Mouse (Mus musculus): ENCODE results near the gene Cd300ld2.
"Not testable (repeated sequence)": the region's sequence is repeated elsewhere in the genome, so short reads cannot be mapped to it uniquely, and the experiment has no call there.

The Cd300ld2 gene

DNA sequence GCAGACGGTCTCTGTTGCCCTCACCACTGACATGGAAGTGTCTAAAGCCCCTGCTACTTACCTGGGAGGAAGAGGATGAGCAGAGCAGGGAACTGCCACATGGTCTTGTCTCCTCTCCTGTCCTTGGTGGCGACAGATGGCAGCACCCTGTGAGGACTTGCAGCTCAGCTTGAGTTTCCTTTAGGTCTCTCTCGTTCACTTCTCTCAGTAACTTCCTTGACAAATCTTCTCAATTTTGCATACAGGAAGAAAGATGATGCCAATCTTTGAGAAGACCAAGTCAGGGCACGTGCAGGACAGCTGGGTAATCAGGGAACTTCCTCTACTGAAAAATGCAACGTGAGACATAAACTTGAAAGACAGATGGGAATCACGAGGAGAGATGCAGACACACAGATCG lies at the start of gene Cd300ld2:
Gene Cd300ld2 (minus strand): TSS at position 101 of the 400 bp plus-strand sequence.
- not testable (repeated sequence) for DNase-seq

DNA sequence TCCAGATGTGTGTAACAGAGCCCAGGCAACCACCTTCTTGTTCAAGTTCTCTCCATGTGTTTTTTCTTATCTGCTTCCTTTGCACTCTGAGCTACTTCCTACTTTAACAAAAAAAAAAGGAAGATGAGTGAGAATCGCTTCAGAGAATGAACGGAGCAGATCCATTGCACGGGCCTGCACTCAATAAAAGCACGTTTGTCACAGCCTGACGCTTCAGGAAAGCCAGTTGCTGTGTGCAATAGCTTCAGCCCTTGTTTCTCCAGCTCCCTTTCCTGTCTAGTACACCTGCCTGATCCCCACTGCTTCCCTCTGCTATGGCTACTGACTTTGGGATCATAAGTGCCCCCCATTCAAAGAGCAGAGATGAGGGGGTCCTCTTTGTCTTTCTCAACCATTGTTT lies 46.1 kb upstream of the Cd300ld2 start, which contains the start of gene Cd300e:
Gene Cd300e (minus strand): TSS at position 101 of the 400 bp plus-strand sequence.
- DNase-seq = no peak

DNA sequence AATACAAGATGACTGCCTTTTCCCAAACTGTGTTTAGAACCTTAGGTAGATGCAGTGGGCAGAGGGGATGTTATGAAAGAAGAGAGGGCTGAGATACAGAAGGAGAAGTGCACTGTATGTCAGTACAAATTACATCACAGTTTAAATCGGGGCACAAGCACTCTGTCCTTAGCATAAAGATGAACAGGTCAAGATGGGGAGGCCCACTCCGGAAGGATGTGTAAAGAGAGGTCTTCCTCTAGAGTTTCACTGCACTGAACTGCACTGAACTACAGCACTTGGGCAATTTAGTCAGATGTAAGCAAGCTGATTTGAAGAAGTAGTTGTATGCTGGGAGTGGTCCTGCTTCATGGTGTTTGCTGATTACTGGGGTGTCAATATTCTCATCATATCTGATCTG lies 43.8 kb upstream of the Cd300ld2 start:
- DNase-seq = no peak

DNA sequence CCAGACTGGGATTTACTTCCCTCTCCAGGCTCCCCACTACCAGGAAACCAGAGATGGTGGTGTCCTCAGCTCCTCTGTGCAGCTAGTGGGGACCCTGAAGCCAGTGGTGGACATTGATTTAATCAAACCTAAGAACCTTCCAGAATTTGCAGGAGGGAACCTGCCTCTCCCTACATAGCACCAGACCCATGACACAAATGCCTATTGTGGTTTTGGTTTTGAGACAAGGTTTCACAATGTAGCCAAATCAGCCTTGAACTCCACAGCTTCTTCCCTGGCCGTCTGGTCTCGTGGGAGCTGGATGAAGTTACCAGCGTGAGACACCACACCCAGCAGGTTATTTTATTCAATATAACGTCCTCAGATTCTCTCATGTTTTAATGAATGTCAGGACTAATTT lies 42.7 kb upstream of the Cd300ld2 start:
- DNase-seq = no peak

DNA sequence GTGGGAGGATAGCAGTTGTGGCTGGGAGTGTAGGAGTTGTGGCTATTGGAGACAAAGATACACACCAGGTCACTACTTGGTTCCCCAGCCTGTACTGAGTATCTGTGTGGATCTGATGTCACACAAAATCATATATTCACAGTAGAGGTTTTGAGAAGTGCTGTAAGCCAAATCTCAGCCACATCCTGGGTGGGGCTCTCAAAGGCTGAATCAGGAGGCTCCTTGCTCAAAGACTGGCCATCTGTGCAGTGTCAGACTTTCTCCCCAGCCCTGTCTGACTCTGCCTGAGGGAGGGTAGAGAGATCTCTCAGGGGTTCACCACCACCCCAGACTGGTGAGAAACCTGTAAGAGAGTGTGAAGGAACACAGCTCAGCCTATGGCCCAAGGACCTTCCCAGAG lies 38.5 kb upstream of the Cd300ld2 start:
- DNase-seq = no peak

DNA sequence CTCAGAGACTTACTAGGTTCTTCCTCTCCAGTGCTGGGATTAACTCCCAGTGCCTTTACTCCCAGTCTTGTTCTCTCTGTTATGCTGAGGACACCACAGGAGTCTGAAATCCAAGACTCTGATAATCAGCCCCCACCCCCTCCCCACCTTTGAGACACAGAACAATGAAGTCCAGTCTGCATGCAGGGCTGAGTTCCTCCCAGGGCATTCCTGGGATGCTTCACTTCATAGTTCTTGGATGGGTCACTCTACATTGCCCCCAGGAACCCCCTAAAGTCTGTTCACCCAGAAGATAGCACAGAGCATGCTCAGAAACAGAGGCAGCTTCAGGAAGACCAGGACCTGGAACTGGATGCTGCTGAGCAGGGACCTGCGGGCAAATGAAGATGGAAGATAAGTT lies 37.0 kb upstream of the Cd300ld2 start:
- no peak for DNase-seq

DNA sequence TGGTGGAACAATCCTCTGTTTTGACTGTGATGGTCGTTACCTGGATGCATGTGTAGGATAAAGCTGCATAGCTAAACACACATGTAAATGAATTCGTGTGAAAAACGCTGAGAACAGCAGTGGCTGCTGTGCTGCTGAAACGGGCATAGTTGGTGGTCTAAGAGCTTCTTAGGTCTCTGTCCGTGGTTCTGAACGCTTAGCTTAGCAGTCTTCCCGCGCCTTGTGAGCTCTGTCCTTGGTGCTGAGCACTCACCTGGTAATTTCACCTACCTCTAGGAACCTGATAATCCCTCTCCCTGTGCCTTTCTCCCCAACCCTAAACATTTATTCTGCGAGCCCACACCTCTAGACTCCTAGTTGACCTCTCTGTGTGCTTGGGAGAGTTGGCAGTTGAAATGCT lies 36.2 kb upstream of the Cd300ld2 start:
- DNase-seq = no peak

DNA sequence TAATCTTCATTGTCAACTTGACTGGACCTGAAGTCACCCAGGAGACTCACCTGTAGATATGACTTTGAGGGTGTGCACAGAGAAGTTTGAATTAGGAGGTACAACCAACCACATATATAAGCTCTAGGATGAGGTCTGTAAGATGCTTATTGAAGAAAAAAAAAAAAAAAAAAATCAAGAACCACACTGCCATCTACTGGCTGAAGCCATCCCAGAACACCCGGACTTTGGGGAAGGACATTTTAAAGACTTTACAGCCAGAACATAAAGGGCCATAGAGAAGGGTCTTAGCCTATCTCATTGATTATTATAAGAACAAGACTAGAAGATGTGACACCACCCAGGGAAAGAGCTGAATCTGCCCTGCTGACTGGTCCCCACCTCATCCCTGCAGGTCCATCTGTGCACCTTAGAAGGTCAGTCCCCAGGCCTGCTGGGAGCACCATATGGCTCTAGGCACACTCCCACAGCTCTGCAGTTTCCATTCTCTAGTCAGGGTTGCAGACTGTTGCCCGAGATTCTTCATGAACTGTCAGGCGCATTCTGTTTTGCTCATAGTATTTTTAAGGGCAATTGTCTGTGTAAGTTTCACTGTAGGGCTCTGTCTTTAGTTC lies 33.4 kb upstream of the Cd300ld2 start:
- DNase-seq = no peak

DNA sequence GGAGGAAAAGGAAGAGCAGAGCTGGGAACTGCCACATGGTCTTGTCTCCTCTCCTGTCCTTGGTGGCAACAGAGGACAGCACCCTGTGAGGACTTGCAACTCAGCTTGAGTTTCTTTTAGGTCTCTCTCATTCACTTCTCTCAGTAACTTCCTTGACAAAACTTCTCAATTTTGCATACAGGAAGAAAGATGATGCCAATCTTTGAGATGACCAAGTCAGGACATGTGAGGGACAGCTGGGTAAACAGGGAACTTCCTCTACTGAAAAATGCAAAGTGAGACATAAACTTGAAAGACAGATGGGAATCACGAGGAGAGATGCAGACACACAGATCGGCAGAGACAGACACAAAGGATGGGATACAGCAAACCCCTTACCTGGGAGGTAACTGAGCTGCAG lies 32.3 kb upstream of the Cd300ld2 start, which contains the start of gene Cd300ld3:
Gene Cd300ld3 (minus strand): TSS at position 151 of the 400 bp plus-strand sequence.
- no peak for DNase-seq

DNA sequence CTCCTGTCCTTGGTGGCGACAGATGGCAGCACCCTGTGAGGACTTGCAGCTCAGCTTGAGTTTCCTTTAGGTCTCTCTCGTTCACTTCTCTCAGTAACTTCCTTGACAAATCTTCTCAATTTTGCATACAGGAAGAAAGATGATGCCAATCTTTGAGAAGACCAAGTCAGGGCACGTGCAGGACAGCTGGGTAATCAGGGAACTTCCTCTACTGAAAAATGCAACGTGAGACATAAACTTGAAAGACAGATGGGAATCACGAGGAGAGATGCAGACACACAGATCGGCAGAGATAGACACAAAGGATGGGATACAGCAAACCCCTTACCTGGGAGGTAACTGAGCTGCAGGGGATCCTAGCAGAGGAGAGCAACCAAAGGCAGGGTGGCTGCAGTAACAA lies 21.7 kb upstream of the Cd300ld2 start, which contains the start of gene Cd300ld5:
Gene Cd300ld5 (minus strand): TSS at position 101 of the 400 bp plus-strand sequence.
- not testable (repeated sequence) for DNase-seq

DNA sequence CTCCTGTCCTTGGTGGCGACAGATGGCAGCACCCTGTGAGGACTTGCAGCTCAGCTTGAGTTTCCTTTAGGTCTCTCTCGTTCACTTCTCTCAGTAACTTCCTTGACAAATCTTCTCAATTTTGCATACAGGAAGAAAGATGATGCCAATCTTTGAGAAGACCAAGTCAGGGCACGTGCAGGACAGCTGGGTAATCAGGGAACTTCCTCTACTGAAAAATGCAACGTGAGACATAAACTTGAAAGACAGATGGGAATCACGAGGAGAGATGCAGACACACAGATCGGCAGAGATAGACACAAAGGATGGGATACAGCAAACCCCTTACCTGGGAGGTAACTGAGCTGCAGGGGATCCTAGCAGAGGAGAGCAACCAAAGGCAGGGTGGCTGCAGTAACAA lies 10.9 kb upstream of the Cd300ld2 start, which contains the start of gene Cd300ld4:
Gene Cd300ld4 (minus strand): TSS at position 101 of the 400 bp plus-strand sequence.
- not testable (repeated sequence) for DNase-seq

DNA sequence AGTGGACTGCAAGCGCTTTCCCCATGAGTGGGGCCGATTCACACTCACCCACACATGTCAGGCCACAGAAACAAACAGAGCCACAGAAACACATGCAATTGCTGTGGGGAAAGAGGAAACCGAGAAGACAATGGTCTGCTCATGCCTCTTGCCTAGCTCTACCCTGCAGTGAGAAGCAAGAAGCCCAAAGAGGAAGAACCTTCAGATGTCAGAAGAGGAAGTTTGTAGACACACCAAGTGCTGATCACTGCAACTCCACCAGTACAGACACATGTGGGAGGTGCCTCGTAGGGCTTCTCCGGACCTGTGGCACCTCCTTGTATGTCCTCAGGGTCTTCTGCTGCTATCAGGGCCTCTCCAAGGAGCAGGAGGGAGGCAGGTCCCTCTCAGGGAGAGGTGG lies 11.9 kb downstream of the Cd300ld2 start:
- peak; percentile 43 for DNase-seq

DNA sequence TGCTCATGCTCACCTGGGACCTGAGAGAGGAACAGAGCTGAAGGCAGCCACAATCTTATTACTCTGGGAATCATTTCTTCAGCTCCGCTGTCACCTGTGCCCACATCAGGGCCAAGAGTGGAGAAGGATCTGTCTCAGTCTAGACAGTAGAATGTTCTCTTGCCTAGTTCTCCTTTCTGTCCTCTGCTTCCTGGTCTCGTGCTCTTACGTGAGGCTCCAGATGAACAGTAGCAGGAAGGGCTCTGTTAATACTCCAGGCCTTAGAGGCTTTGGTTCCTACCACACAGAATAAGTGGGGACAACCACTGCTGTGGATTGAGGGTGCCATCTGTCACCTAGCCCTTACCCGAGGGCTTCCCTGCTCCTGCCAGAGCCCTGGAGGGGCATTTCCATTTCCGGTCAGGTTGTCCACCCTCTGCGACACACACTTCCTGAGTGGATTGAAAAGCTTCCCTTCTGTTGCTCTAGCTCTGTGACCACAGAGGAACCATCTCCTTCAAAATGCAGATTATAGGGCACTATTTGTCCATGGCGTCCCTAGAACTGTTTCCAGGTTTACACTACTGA lies 14.4 kb downstream of the Cd300ld2 start, which contains the start of gene Cd300c2:
Gene Cd300c2 (minus strand): TSS at position 407 of the 567 bp plus-strand sequence.
- DNase-seq = peak; percentile 24

DNA sequence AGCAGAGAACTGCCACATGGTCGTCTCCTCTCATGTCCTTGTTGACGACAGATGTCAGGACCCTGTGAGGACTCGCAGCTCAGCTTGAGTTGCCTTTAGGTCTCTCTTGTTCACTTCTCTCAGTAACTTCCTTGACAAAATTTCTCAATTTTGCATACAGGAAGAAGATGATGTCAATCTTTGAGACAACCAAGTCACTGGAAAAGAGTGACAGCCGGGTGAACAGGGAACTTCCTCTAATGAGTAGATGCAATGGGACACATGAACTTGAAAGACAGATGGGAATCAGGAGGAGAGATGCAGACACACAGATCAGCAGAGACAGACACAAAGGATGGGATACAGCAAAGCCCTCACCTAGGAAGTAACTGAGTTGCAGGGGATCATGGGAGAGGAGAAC lies 26.2 kb downstream of the Cd300ld2 start, which contains the start of gene Cd300ld:
Gene Cd300ld (minus strand): TSS at position 130 of the 400 bp plus-strand sequence.
- no peak for DNase-seq

DNA sequence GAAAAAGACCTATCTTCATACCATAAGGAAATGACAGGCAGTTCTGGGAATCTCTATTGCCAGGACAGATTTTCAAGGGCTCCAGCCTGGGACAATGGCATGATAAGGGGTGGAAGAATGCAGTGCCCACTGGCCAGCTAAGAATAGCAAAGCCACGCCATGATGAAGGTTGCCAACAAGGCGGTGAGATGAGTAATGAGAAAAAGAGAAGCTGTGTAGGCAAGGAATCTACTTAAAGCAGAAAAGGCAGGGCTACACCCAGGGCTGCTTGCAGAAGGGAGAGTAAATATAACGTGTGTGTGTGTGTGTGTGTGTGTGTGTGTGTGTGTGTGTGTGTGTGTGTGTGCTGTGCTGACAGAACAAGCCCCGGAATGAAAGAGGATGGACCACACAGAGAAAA lies 34.1 kb downstream of the Cd300ld2 start:
- DNase-seq = no peak

DNA sequence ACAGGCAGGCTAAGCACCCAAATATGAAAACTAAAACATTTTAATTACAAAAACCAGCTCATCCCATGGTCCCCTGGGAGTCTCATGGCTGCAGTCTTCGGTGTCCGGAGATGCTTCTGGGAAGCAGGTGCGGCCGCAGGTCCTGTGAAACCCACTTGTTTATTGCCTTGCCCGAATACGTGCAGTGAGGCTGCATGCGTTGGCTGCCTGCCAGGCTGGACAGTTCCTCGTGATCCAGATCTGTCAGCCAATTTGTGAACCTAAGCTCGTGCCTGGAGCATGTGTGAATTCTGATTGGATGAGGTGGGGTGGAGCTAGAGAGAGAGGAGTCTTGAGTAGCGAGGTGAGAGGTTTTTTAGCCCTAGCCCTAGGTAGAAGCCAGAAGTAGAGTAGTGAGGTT lies 43.3 kb downstream of the Cd300ld2 start:
- DNase-seq = no peak

DNA sequence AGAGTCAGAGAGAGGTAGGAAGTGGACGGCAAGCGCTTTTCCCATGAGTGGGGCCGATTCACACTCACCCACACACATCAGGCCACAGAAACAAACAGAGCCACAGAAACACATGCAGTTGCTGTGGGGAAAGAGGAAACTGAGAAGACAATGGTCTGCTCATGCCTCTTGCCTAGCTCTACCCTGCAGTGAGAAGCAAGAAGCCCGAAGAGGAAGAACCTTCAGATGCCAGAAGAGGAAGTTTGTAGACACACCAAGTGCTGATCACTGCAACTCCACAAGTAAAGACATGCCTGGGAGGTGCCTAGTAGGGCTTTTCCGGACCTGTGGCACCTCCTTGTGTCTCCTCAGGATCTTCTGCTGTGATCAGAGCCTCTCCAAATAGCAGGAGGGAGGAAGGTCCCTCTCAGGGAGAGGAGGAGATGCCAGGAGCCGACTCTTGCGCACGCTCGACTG lies 47.2 kb downstream of the Cd300ld2 start, which contains the start of gene Cd300c:
Gene Cd300c (minus strand): TSS at position 406 of the 456 bp plus-strand sequence.
- peak; percentile 72 for DNase-seq

DNA sequence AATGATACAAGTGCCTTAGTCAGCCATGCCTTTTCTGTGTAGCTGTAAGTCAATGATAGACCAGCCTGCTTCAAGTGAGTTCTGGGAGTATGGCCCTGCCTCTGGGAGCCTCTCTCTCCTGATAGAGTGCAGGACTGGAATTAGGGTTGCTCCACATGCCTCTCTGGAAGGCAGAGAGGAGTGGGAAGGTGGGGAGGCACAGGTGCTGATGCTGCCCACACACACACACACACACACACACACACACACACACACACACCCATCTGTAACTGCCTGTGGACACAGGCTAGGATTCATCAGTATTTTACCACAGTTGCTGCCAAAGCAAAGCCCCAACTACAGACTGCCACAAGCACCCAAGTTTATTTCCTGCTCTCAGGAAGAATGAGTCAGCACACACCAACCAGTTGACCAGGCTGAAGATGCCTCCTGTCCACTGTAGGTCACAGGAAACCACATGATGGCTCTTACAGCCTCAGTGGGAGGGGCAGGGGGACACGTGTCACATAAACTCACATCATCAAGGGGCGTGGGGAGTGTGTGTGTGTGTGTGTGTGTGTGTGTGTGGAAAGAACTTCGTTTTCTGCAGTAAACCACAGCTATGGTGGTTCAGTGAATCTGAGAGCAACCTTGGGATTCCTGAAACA lies 50.7 kb downstream of the Cd300ld2 start:
- DNase-seq = peak; percentile 33

DNA sequence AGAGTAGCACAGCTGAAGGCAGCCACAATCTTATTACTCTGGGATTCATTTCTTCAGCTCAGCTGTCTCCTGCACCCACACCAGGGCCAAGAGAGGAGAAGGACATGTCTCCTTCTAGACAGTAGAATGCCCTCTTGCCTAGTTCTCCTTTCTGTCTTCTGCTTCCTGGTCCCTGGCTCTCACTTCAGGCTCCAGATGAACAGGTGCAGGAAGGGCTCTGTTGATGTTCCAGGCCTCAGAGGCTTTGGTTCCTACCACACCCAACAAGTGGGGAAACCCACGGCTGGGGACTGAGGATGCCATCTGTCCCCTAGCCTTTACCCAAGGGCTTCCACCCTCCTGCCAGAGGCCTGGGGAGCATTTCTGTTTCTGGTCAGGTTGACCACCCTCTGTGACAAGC lies 55.6 kb downstream of the Cd300ld2 start:
- DNase-seq = no peak

All from layer of hippocampus, adult 9-11 months (tissue).